Mouse (Mus musculus) G1E-ER4 (cell line): ENCODE results near the gene Arhgap15. TPM values are rescaled to one million over a fixed set of nuclear protein-coding genes. Genes with fewer than 3 reads are reported as not detected.

Experiments
- GATA1 ChIP-seq: IDR thresholded peaks from one replicate; pipeline ENCODE4 v1.8.0; 2012; ENCODE audit warnings: low read length, inconsistent platforms
- polyA plus RNA-seq: library from polyadenylated mRNA; stranded (reverse); fragments of >175 nt; gene quantifications from 2 replicates; pipeline ENCODE4 v1.2.3, GENCODE M21; 2012

The Arhgap15 gene
- polyA plus RNA-seq, 1 experiment: 0.31 TPM

DNA sequence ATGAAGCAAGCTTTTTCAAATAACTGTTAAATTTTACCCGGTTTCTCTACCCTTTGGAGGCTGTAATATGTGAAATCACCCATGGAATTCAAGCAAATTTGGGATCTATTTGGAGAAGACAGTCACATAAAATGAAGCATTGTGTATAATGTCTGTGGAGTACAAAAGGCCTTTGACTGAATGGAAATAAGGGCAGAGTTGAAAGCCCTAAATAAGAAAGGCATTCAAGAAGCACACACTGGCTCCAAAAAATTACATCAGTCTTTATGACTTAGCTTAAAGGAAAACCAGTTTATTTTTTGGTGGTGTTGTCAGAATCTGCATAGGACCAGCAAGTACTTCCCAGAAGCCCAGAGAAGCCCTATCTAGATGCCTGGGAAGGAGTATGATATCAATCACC is 486.2 kb downstream of the Arhgap15 start:
- TF ChIP-seq GATA1: no peak

DNA sequence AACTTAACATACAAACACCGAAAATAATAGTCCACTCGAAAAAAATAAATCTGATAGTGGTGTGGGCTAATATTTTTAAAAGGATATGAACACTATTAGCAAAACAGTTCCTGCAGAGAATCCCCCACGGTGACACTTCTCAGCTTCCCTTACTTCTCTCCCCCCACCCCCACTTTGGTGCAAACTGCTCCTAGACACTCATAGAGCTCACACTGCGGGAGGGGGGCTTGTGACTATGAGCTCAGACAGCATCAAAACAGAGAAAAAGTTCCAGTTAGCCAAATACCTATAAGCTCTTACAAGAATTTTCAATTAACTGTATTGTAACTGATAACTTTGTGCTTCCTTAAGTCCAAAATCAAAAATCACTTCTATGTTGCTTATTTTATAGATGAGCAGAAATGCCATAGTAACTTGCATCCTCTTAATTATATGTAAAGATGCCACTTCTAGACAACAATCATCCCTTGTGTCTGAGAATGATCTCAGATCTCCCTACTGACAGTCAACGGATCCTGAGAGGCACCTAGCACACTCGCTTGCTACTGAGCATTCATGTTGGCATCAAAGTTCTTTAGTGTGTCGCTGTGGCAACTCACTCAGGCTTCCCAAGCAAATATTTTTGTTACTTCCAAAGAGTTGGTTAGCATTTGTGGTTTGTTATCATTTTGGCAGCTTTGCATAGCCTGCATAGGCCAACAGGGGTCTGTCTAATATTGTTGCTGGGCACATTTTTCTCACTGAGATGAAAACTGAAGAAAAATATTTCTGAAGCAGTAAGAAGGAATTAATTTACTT is 493.2 kb downstream of the Arhgap15 start:
- no peak for TF ChIP-seq GATA1

DNA sequence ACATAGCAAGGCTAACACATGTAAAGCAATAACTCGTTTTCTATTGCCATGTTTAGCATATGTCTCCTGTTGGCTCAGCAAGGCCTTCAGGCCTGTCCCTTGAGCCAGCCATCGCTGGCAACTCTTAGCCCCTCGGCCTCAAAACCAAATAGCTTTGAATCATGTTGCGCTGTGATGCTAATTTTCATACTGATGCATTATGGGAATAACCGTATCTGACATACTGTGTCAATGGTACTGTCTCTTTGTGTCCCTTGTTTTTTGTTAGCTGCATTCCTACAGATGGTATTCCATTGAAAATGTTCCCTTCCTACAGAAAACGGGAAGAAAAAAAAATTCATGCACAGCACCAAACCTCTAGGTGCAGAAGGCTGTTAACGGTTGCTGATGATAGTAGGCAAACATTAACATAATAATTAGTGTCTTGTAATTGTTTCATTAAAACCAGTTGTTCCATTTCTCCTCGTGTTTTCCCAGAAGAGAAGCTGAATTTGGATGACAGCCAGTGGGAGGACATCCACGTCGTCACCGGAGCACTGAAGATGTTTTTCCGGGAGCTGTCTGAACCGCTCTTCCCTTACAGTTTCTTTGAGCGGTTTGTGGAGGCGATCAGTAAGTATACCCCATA is 494.1 kb downstream of the Arhgap15 start:
- TF ChIP-seq GATA1: no peak

DNA sequence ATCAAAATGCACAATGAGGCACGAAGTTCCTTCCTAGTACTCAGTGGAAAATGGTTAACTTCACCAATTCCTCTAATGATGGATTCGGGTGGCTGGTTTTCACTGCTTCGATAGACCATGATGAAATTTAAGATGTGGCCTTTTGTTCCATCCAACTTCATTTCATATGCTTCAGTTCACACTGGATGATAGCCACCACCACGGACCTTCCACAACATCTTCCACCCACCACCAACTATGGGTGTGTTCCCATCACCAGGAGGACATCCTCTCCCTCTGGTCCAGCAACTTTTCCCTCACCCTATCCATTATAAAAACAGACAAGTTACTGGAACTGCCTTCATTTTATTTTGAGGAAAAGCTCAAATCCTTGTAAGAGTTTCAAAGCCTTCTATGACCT is 506.7 kb downstream of the Arhgap15 start:
- TF ChIP-seq GATA1: no peak

DNA sequence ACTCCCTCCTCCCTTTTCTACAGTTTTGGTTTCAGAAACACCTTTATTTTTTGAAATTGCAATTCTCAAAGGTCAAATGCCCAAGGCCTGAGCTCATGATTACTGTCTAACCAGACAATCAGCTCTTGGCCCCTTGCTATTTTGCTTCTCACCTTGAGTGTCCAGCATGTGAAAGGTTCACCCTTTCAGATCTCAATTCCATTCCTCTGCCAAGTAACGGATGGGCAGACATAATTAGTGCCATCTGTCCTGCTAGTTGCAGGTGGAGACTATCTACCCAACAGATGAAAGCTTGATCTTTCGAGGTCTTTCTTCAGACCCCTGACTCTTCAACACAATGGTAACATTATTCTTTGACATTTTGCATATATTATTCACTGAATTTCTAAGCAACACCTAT is 509.3 kb downstream of the Arhgap15 start:
- no peak for TF ChIP-seq GATA1

DNA sequence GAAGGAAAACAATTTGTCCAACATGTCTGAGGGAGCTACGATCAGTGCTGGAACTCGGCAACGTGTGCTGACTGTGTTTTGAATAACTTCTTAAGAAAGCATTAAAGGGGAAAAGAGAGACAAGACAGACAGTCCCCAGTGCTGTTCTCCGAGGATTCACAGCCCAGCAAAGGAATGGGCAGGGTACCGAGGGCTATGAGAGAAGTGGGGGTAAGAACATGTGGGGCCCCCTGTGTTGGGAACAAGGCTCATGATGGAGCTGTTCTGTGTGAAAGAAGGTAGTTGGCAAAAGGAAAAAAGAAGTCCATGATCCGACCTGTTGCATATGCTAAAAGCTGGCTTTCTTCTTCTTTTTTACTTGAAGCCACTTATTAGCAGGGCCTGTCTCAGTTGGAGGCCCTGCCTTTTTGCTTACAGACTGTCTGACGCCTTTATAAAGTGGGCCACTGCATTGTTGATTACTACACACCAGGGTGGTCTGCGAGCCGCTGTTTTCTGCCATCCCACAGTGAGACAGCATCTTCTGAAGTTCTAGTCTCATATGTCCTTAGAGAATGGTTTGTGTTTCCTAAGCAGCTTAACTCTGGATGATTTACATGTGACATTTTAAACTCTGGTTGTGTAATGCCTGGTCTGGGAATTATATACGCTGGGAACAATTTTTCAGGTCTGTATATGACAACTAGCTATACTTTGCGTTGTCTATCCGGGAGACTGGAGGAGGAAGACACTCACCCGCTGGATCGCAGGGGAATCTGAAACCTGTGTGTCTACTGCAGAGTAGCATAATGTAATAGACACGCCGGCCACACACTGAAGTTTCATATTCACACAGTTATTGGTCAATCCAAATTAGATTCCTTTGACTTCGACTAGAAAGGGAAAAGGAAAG is 523.1 kb downstream of the Arhgap15 start:
- TF ChIP-seq GATA1: no peak

DNA sequence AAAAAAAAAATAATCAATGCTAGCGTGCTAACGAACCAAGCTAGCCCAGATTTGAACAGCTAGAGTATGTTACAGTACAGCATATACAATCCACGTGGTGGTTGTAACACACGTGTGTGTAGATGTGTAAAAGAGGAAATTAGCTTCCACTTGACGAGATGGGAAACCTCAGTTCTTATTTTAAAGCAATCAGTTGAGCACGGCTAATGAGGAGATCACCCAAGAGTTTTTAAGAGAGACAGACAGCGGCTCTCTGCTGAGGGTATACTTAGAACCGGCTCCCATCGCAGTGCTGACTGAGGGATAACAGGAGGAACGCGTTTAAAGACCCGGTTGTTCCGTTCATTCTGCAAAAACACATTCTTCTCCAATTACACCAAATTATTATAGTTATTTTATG is 524.0 kb downstream of the Arhgap15 start:
- TF ChIP-seq GATA1: no peak

DNA sequence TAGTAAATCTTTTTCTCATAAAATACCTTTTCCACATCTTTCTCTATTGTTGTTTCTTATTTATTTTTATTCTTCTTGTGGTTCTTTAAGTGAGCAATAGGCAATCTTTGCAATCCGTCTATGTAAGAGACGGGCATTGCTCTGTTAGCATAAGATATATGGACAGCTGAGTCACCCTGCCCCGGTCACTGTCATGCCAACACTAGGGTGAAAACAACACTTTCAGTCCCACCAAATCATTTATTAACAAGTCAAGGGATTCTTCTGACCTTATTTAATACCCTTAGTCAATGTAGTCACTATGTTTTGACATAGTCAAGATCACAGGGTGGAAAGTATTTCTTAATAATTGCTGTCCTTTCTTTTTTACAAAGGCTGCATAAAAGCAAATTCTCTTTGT is 525.8 kb downstream of the Arhgap15 start:
- no peak for TF ChIP-seq GATA1

DNA sequence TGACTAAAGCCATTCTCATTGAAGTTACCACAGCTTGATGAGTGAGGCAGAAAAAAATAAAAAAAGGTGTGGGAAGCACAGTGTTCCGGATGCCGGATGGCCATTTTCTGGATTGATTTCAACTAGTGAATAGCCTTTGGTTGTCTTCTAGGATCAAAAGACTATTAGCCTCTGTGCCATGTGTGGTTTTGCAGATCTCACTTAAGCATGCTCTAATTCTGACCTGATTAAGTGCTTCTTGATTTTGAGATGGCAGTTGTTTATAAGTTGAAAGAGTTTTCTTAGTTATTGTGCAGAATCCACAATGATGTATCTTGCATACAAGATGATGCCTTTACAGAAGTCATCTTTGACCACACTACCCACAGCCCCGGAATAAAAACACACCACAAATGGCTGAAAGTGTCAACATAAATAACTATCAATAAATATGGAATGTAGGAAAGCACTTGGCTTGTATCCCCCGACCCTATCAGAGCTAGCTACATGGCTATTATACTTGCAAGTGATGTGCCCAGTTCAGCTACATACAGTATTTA is 537.6 kb downstream of the Arhgap15 start:
- TF ChIP-seq GATA1: no peak

DNA sequence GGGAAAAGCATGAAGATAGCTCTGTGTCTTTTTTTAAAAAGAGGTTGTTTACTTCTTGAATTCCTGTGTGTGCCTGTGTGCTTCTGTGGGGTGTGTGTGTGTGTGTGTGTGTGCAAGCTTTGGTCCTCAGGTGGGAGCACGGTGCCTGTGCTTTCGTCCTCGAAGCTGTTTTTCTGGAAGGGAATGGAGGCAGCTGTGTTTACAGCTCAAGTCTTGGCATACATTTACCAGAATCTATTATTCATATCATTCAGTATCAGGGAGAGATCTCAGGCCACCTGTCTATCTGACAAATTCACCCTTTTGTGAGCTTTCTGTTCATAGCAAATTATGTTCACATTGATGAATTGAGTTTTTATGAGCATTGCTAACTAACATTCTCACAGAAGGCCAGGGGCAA is 550.5 kb downstream of the Arhgap15 start:
- no peak for TF ChIP-seq GATA1

DNA sequence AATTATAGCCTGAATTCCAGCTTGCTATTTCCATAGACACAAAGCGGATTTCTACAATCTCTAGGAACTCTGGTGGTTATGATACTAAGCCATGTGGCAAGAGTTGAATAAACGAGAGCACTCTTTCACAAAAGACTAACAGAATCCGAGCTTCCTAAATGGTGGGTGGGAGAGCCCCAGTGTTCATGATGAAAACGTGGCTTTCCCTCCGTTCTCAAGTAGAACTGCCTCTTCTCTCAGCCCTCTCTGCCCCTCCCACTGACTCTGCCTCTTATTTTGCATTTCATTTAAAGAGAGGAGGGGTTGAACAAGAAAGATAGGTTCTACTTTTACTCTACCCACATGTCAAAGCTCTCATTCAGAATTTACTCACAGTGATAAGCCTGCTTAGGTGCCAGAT is 551.3 kb downstream of the Arhgap15 start:
- TF ChIP-seq GATA1: no peak

DNA sequence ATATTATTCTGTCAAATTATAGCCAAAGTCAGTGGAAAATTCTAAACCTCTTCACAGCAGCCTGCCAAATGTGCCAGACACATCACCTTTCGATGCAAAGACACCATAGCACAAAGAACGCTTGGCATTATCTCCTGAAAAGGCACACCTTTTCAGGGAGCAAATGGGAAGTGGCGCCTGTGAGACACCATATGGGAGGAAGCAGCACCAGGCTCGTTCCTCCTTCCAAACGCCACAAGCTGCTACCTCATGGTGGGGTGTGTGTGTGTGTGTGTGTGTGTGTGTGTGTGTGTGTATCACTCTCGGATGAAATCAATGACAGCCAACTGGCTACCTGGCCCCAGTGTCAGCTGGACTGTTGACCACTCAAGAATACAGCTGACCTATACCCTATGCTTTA is 551.8 kb downstream of the Arhgap15 start:
- TF ChIP-seq GATA1: no peak

DNA sequence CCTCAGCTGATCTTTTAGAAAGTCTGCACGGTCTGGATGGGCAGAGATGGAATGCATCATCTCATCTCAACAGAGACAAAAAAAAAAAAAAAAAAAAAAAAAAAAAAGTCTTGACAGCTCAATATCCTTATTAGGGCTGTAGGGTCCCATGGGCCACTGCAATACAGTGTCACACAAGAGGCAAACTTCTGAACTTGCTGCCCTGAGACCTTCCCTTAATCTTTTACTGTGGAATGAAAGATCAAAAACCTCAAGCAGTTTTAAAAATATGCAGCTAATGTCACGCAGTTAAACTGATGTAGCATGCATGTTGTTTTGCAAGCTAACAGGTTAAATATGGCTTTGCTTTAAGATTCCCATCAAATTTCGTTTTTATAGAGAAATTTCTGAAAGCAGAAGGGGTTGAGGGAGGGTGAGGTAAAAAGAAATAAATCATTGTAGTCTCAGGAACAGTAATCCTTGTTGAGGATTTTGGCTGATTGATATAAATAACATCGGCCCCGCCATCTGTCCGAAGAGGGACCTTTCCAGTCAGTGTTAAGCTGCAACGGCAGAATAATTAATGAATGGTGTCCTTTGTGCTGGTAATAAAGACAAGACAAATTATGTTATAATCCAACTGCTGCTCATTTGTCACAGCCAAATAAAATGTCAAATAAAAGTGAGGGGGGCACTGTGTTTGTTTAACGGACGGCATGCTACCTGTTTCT is 555.8 kb downstream of the Arhgap15 start:
- no peak for TF ChIP-seq GATA1

DNA sequence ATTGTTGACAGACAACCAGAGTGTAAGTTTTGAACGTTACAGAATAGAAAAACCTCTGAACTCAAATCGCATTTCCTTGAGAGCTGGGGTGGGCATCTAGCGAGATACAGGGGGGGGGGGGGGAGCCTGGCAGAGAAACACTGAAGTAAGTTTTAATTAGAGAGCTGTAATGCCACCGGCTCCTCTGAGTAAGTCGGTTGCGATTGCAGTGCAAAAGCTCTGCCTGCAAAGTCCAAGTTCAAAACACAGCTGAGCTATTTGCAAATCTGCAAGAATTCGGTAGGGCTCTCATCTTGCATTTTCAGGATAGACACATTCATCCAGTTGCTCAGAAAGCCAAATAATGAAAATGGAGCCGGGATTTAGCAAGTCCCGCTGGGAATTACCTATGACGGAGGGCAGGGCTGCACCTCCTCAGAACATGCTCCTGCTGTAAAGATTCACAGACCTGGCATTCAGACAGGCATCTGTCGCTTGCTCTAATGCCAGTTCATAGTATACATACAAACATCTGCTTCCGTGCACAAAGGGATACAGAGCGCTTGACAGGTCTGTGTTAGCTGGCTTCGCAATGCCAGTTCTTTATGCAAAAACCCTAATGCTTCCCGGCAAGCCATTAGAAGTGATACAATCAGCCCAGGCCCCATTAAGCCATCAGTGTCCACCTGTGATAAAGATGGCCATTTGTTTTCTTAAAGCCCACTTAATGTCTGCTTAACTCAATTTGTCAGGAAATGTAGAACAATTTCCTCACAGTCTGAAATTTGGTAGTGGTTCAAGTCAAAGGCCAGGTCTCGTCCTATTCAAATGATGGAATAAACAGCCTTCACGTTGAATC is 556.6 kb downstream of the Arhgap15 start:
- no peak for TF ChIP-seq GATA1
